Mouse (Mus musculus) myocyte (in vitro differentiated cells): ENCODE results near the gene Myo15b. TPM values are rescaled to one million over a fixed set of nuclear protein-coding genes. Genes with fewer than 3 reads are reported as not detected.
A peak's percentile ranks its signal among the peaks of the same experiment; 100 is the strongest.

Experiments used
- H3K27me3 ChIP-seq: one replicate; pipeline ENCODE4 v1.6.1; 2011; ENCODE audit not compliant: control insufficient read depth, insufficient read depth, insufficient read length
- H3K36me3 ChIP-seq: one replicate; pipeline ENCODE4 v1.6.1; 2011; ENCODE audit not compliant: control insufficient read depth, insufficient read depth
- H3K4me2 ChIP-seq: one replicate; pipeline ENCODE4 v1.6.1; 2011; ENCODE audit warnings: low read depth, control low read depth
- H3K4me3 ChIP-seq: one replicate; pipeline ENCODE4 v1.5.1; 2011; ENCODE audit warnings: mild to moderate bottlenecking, control low read depth, moderate library complexity
- H3K79me2 ChIP-seq: one replicate; pipeline ENCODE4 v1.6.1; 2011; ENCODE audit not compliant: control insufficient read depth, insufficient read depth
- H3ac ChIP-seq: one replicate; pipeline ENCODE4 v1.6.1; 2011; ENCODE audit not compliant: control insufficient read depth, insufficient read length
- CEBPB ChIP-seq: IDR thresholded peaks from 2 replicates; pipeline ENCODE4 v1.6.1; 2011; ENCODE audit warnings: mild to moderate bottlenecking, moderate library complexity; ENCODE audit not compliant: poor library complexity, insufficient read depth, severe bottlenecking
- E2F4 ChIP-seq: IDR thresholded peaks from one replicate; pipeline ENCODE4 v1.6.1; 2011; ENCODE audit warnings: mild to moderate bottlenecking, control low read depth, moderate library complexity; ENCODE audit not compliant: insufficient read depth
- MAX ChIP-seq: IDR thresholded peaks from one replicate; pipeline ENCODE4 v1.6.1; 2011; ENCODE audit warnings: low read depth, mild to moderate bottlenecking, control low read depth
- MYOD1 ChIP-seq, 3 experiments: IDR thresholded peaks; one replicate each; pipeline ENCODE4 v1.6.1; 2011; ENCODE audit warnings: control low read depth in 2 of 3, low read depth in 2 of 3, mild to moderate bottlenecking in 2 of 3, moderate library complexity in 1 of 3; ENCODE audit not compliant: insufficient read length in 2 of 3, control insufficient read depth in 1 of 3
- MYOG ChIP-seq, 3 experiments: IDR thresholded peaks; one replicate each; pipeline ENCODE4 v1.6.1; 2011; ENCODE audit warnings: control low read depth in 2 of 3, low read depth in 2 of 3, mild to moderate bottlenecking in 2 of 3; ENCODE audit not compliant: insufficient read length in 2 of 3, control insufficient read depth in 1 of 3, insufficient read depth in 1 of 3
- POLR2A ChIP-seq: IDR thresholded peaks from one replicate; pipeline ENCODE4 v1.6.1; 2011; ENCODE audit warnings: low read depth, mild to moderate bottlenecking, control low read depth, moderate library complexity; ENCODE audit not compliant: insufficient read length
- POLR2AphosphoS2 ChIP-seq: IDR thresholded peaks from one replicate; pipeline ENCODE4 v1.6.1; 2011; ENCODE audit warnings: low read depth, control low read depth; ENCODE audit not compliant: insufficient read length
- REST ChIP-seq: IDR thresholded peaks from one replicate; pipeline ENCODE4 v1.6.1; 2011; ENCODE audit warnings: mild to moderate bottlenecking, control low read depth, moderate library complexity; ENCODE audit not compliant: insufficient read depth, insufficient read length
- SRF ChIP-seq: IDR thresholded peaks from one replicate; pipeline ENCODE4 v1.6.1; 2011; ENCODE audit warnings: low read depth; ENCODE audit not compliant: control insufficient read depth, insufficient read length
- TCF12 ChIP-seq: IDR thresholded peaks from one replicate; pipeline ENCODE4 v1.6.1; 2011; ENCODE audit warnings: mild to moderate bottlenecking, control low read depth; ENCODE audit not compliant: poor library complexity, insufficient read depth, severe bottlenecking
- TCF3 ChIP-seq: IDR thresholded peaks from one replicate; pipeline ENCODE4 v1.6.1; 2011; ENCODE audit warnings: low read depth, control low read depth; ENCODE audit not compliant: insufficient read length
- USF1 ChIP-seq: IDR thresholded peaks from one replicate; pipeline ENCODE4 v1.6.1; 2011; ENCODE audit warnings: low read depth, mild to moderate bottlenecking, control low read depth, moderate library complexity
- polyA plus RNA-seq: library from polyadenylated mRNA; unstranded; fragments of >200 nt; fragmentation: generic; extraction: Trizol; gene quantifications from one replicate; pipeline ENCODE4 v1.2.1, GENCODE M21; 2012; ENCODE audit warnings: missing spikeins

The Myo15b gene
- polyA plus RNA-seq, 1 experiment = 0.23 TPM

GRCm38 (mm10) chr11:115832064-115832463 is 26.1 kb upstream of the Myo15b start:
- Histone ChIP-seq H3K27me3 (peaks cover 78% of the 10 kb centered on the region), H3K4me3 (no peak overlapping the region), H3K4me2 (no peak overlapping the region)

DNA sequence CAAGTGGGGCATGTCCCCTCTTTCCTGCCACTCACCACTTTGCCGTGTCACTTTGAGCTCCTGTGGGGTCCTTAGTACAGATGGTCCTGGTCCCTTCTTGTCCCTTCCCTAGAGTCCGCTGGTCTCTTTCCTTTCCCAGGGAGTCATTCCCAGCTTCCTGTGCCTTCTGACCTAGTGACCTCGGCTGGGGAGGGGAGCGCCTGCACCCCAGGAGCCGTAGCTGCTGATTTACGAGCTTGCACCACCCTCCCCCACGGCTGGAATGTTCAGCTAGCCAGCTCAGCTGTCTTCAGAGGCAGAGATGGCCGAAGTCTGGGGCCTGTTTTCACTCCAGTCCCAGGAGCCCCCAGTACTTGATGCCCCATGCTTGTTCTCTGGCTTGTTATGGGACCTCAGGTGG is 25.7 kb upstream of the Myo15b start:
- Histone ChIP-seq H3K4me3 (no peak overlapping the region), H3K36me3 (no peaks in the 10 kb centered on the region), H3K27me3 (peaks cover 78% of the 10 kb centered on the region), H3ac (no peak overlapping the region), H3K4me2 (no peak overlapping the region), H3K79me2 (no peaks in the 10 kb centered on the region)
- TF ChIP-seq POLR2A (no peak), MYOD1 (IDR thresholded peaks at IDR 0.05; ENCODE audit: control insufficient read depth in 1 of 3, insufficient read length in 2 of 3, low read depth in 2 of 3) (peak in 1 of 3 experiments; percentile 64), MAX (no peak), MYOG (IDR thresholded peaks at IDR 0.05; ENCODE audit: control insufficient read depth in 1 of 3, insufficient read depth in 1 of 3, insufficient read length in 2 of 3, low read depth in 2 of 3) (peak in 2 of 3 experiments; percentile 41 to 73)

More at GRCm38 (mm10) chr11:115832064-115832463, 26.1 kb upstream of the Myo15b start:
- TF ChIP-seq SRF (no peak), MYOD1 (IDR thresholded peaks at IDR 0.05; ENCODE audit: control insufficient read depth in 1 of 3, insufficient read length in 2 of 3, low read depth in 2 of 3) (no peak), TCF12 (no peak), POLR2A (no peak), MYOG (IDR thresholded peaks at IDR 0.05; ENCODE audit: control insufficient read depth in 1 of 3, insufficient read depth in 1 of 3, insufficient read length in 2 of 3, low read depth in 2 of 3) (no peak), USF1 (no peak), REST (no peak)
- no peaks in the 10 kb centered on the region for H3K36me3 ChIP-seq
- no peak overlapping the region for H3ac ChIP-seq
- no peaks in the 10 kb centered on the region for H3K79me2 ChIP-seq

DNA sequence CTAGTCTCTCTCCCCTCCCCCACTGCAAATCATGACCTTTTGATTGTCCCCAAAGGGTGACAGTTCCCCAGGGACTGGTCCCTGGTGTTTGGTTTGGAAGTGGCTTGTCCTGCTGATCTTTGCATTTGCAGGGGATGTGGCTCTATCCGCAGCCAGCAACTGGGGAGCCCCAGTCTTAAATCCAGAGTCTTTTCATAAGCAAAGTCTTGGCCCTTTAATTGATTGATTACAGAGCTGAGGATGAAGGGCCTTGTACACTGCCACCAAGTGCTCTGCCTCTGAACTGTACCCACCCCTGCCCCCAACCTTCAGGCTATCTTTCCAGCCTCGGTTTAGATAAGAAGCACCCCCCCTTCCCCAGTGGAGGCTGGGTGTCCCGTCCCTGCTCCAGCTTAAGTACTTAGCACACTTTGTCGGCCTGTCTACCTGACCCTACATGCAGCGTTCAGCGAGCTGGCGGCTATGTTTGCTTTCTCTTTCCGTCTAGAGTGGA is 25.1 kb upstream of the Myo15b start:
- Histone ChIP-seq H3K4me3 (no peak overlapping the region), H3K79me2 (no peaks in the 10 kb centered on the region), H3K27me3 (peaks cover 78% of the 10 kb centered on the region), H3ac (no peak overlapping the region), H3K4me2 (no peak overlapping the region), H3K36me3 (no peaks in the 10 kb centered on the region)
- TF ChIP-seq MYOG (IDR thresholded peaks at IDR 0.05; ENCODE audit: control insufficient read depth in 1 of 3, insufficient read depth in 1 of 3, insufficient read length in 2 of 3, low read depth in 2 of 3) (no peak), TCF3 (no peak), USF1 (no peak), POLR2AphosphoS2 (no peak), REST (no peak), SRF (no peak)

DNA sequence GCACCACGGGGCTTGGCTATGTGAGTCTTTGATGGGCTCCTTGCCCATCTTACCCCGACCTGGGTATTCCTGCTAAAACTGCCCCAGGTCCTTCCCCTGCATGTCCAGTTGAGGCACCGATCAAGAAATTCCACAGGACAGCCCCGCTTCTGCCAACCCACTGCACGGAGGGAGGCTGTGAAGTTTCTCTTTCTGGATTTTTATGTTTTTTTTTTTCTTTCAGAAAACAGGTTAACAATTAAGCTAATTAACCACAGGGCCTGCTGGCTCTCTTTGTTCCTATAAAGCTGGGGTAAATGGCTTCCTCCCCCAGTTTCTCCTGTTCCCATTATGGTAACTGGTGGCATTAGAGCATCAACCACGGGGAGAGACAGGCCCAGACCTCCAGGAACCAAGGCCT is 24.2 kb upstream of the Myo15b start:
- Histone ChIP-seq H3K27me3 (peaks cover 74% of the 10 kb centered on the region), H3K4me3 (no peak overlapping the region), H3K4me2 (no peak overlapping the region), H3ac (no peak overlapping the region), H3K36me3 (no peaks in the 10 kb centered on the region), H3K79me2 (no peaks in the 10 kb centered on the region)
- no peak for TF ChIP-seq TCF3
- no peak for TF ChIP-seq USF1
- no peak for TF ChIP-seq MYOD1 (IDR thresholded peaks at IDR 0.05; ENCODE audit: control insufficient read depth in 1 of 3, insufficient read length in 2 of 3, low read depth in 2 of 3)
- TF ChIP-seq SRF = no peak
- no peak for TF ChIP-seq TCF12
- TF ChIP-seq POLR2A = no peak
- no peak for TF ChIP-seq MYOG (IDR thresholded peaks at IDR 0.05; ENCODE audit: control insufficient read depth in 1 of 3, insufficient read depth in 1 of 3, insufficient read length in 2 of 3, low read depth in 2 of 3)
- no peak for TF ChIP-seq REST
- TF ChIP-seq E2F4 = no peak

DNA sequence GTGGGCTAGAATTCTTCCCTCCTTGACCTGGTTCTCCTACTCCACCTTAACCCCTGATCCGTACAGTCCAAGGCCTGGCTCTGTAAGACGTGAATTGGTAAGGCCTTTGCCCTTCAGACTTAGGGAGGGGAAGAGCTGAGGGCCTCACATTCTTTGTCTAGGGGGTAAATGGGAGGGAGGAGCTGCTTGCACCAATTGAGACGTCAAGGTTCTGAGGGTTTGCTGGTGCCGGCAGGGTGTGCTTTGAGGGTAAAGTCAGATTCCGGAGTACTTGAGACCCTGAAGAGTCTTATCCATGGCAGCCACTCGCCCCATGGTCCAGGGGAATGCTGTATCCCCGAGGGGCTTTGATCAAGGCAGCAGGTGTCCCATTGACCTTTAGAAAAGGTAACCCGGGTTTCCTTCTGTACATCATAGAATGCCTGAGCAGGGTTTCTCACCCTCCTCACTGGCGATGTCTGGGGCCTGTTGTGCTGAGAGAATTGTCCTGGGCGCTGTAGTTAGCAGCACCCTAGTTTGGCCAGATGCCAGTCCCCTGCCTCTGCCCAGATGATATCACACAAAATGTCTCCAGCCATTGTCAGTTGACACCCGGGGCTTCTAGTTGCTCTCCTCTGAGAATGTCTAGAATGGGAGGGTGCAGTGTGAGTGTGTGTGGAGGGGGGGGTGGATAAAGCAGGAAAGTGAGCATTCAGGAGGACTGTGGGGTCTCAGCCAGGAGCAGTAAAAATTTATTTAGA is 21.4 kb upstream of the Myo15b start:
- H3K27me3 ChIP-seq = peaks cover 60% of the 10 kb centered on the region
- TF ChIP-seq POLR2AphosphoS2 = no peak
- no peak for TF ChIP-seq MAX
- no peak for TF ChIP-seq MYOD1 (IDR thresholded peaks at IDR 0.05; ENCODE audit: control insufficient read depth in 1 of 3, insufficient read length in 2 of 3, low read depth in 2 of 3)
- TF ChIP-seq CEBPB = no peak
- TF ChIP-seq USF1 = no peak
- no peak for TF ChIP-seq REST
- TF ChIP-seq E2F4 = no peak
- no peak for TF ChIP-seq SRF
- TF ChIP-seq TCF3 = no peak
- TF ChIP-seq MYOG (IDR thresholded peaks at IDR 0.05; ENCODE audit: control insufficient read depth in 1 of 3, insufficient read depth in 1 of 3, insufficient read length in 2 of 3, low read depth in 2 of 3) = no peak
- no peak for TF ChIP-seq TCF12
- TF ChIP-seq POLR2A = no peak
- no peak overlapping the region for H3K4me3 ChIP-seq
- no peaks in the 10 kb centered on the region for H3K36me3 ChIP-seq
- H3K4me2 ChIP-seq = no peak overlapping the region
- H3ac ChIP-seq = no peak overlapping the region
- no peaks in the 10 kb centered on the region for H3K79me2 ChIP-seq
